Mouse (Mus musculus): ENCODE measurements at regions not wholly inside any gene's neighbourhood (a gene's known extent, or its start where the extent isn't known, plus 50 kb on each side); places are given as distances from the start of the nearest gene placed in this dataset.

DNA sequence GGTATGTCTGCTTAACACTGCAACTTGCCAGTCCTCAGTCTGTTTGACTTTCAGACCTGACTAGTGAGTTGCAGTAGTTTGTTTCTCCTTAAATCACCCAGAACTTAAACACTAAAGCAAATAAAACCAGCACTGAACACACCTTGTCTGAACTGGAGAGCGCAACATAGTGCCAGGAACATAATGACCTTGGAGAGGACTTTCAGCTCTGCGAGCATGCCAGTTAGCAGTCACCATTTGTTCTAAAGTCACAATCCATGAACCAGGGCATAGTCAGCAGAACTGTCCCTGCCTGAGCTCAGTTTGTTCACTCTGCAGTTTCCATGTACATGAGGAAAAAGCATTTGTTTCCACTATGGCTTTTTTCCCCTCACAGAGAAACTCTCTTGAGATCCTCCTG, 742.4 kb downstream of the Nedd1 start:
- TF ChIP-seq POLR2A (IDR thresholded peaks at IDR 0.05; ENCODE audit: control insufficient read depth in 1 of 2, insufficient read depth in 1 of 2, low read depth in 1 of 2, low read length in 2 of 2, poor library complexity in 1 of 2), result no peak
- no peak for TF ChIP-seq CTCF (IDR thresholded peaks at IDR 0.05 in 2 of 3, conservative IDR thresholded peaks at IDR 0.05 in 1 of 3; ENCODE audit: control insufficient read depth in 1 of 3, insufficient read depth in 1 of 3, low read depth in 2 of 3, low read length in 3 of 3, poor library complexity in 1 of 3, severe bottlenecking in 1 of 3)
- TF ChIP-seq NRF1 (IDR thresholded peaks at IDR 0.05; ENCODE audit: insufficient read depth, low read depth, low read length, poor library complexity, severe bottlenecking), result no peak

All from MEL (cell line).